Mouse (Mus musculus) kidney, adult 2 months (tissue): ENCODE measurements around the gene Cd180.

ENCODE experiments used
- CTCF ChIP-seq: fragments of 200-500 bp; conservative IDR thresholded peaks from 2 replicates; pipeline ENCODE4 v1.5.1; 2011; ENCODE audit warnings: low read depth, mild to moderate bottlenecking, control low read depth, low read length, moderate library complexity, mixed read lengths; ENCODE audit not compliant: insufficient read depth, insufficient read length
- POLR2A ChIP-seq: fragments of 200-500 bp; IDR thresholded peaks from one replicate; pipeline ENCODE4 v1.6.1; 2011; ENCODE audit warnings: low read depth, low read length, control low read depth

DNA sequence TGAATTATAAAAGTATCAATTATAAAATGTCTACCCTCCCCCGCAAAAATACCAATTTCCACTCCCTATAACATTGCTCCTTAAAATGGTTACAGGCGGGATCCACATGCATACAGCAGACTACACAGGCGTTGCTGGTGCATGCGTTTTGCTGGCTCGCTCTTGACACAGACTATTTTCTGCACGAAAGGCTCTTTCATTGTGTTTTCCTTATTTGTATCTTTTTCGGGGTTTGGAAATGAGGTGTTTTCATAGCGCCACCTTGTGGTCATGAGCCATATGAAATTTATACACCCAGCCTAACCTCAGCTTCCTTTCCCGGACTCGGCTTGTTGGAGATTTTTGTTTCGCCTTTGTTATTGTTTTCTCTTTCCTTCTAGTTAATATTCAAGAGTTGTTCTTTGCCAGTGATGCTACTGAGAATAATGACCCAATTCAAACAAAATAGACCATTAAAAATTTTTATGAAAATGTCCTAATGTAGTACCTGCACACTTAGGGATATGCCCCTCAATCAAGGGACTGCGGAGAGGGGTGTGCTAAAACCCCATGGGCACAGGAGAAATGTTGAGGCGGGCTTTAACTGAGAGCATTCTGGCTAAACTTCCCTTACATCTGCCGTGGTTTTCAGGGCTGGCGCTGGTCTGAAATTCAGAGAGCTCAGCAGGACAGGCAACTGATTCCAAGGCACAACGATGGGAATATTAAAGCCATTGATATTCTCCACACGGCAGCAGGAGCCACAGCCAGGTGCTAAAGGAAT lies 48.4 kb upstream of the Cd180 start:
- peak; percentile 50 for TF ChIP-seq CTCF
- no peak for TF ChIP-seq POLR2A
